Mouse (Mus musculus) mouse trophoblast stem cell (cell line): ENCODE measurements around the gene Ccdc169.

Experiments used
- in situ Hi-C, 2 experiments: fragments of 300-500 bp; cut with MseI, MboI; formaldehyde crosslinking; loops; 2 replicates in 1 of 2; 3 replicates in 1 of 2; pipeline ENCODE4 v1.15.1; 2025

The Ccdc169 gene

GRCm38 (mm10) chr3:55122336-55122870, 14.7 kb upstream of the Ccdc169 start:
- in situ Hi-C loops = no loop called here

- in situ Hi-C loops = no loop called here
These were observed 14.1 kb upstream of the Ccdc169 start for GRCm38 (mm10) chr3:55123064-55123463.

GRCm38 (mm10) chr3:55129181-55129692, 7.9 kb upstream of the Ccdc169 start:
- in situ Hi-C loops = no loop called here

GRCm38 (mm10) chr3:55131576-55132233, 5.4 kb upstream of the Ccdc169 start:
- in situ Hi-C loops = no loop called here

- in situ Hi-C loops = no loop called here
These were observed 2.7 kb downstream of the Ccdc169 start for GRCm38 (mm10) chr3:55139837-55140236.

- in situ Hi-C loops = no loop called here
These were observed 4.3 kb downstream of the Ccdc169 start for GRCm38 (mm10) chr3:55141401-55141800.

- in situ Hi-C loops = no loop called here
These were observed 7.8 kb downstream of the Ccdc169 start for GRCm38 (mm10) chr3:55144916-55145315.

- in situ Hi-C loops = no loop called here
These were observed 9.3 kb downstream of the Ccdc169 start for GRCm38 (mm10) chr3:55146441-55146840.

GRCm38 (mm10) chr3:55147156-55147555, 10.0 kb downstream of the Ccdc169 start:
- in situ Hi-C loops = no loop called here

- in situ Hi-C loops = no loop called here
These were observed 11.0 kb downstream of the Ccdc169 start for GRCm38 (mm10) chr3:55148091-55148490.

- in situ Hi-C loops = loop anchor here (5.0 to 10.0 kb wide), 3 partner anchors 75 to 205 kb away; no protein-coding TSS in a partner anchor
These were observed 14.7 kb downstream of the Ccdc169 start for GRCm38 (mm10) chr3:55151656-55152433.

- in situ Hi-C loops = loop anchor here (5.0 to 10.0 kb wide), 3 partner anchors 76 to 204 kb away; no protein-coding TSS in a partner anchor
These were observed 15.7 kb downstream of the Ccdc169 start for GRCm38 (mm10) chr3:55152673-55153334.

- in situ Hi-C loops = loop anchor here (5.0 to 10.0 kb wide), 3 partner anchors 77 to 203 kb away; no protein-coding TSS in a partner anchor
These were observed 17.0 kb downstream of the Ccdc169 start for GRCm38 (mm10) chr3:55154163-55154562.

- in situ Hi-C loops = loop anchor here in 1 of 2 experiments (10.0 kb wide), 1 partner anchor 197 kb away; no protein-coding TSS in a partner anchor
These were observed 20.3 kb downstream of the Ccdc169 start for GRCm38 (mm10) chr3:55157413-55157812.

- in situ Hi-C loops = no loop called here
These were observed 24.0 kb downstream of the Ccdc169 start for GRCm38 (mm10) chr3:55161144-55161543.

- in situ Hi-C loops = no loop called here
These were observed 26.4 kb downstream of the Ccdc169 start for GRCm38 (mm10) chr3:55163510-55163909.

- in situ Hi-C loops = no loop called here
These were observed 35.3 kb downstream of the Ccdc169 start for GRCm38 (mm10) chr3:55172478-55172877.

GRCm38 (mm10) chr3:55177271-55177670, 40.1 kb downstream of the Ccdc169 start:
- in situ Hi-C loops = no loop called here

GRCm38 (mm10) chr3:55181766-55182165, 44.6 kb downstream of the Ccdc169 start, which contains the start of gene Sohlh2:
Gene Sohlh2, plus strand, starts transcription at chr3:55182028.
- in situ Hi-C loops = no loop called here

- in situ Hi-C loops = no loop called here
These were observed 54.5 kb downstream of the Ccdc169 start for GRCm38 (mm10) chr3:55191668-55192067.

GRCm38 (mm10) chr3:55193351-55193750, 56.2 kb downstream of the Ccdc169 start:
- in situ Hi-C loops = no loop called here

- in situ Hi-C loops = no loop called here
These were observed 57.7 kb downstream of the Ccdc169 start for GRCm38 (mm10) chr3:55194792-55195191.
